Mouse (Mus musculus): Measurements from ENCODE around the gene Hist1h2aa.

- TF ChIP-seq CTCF (IDR thresholded peaks at IDR 0.05) = no peak
- no peak for TF ChIP-seq EP300 (IDR thresholded peaks at IDR 0.05)
These were observed 4.4 kb downstream of the Hist1h2aa start for GRCm38 (mm10) chr13:23938699-23939098.
